Mouse (Mus musculus) brain, embryonic 18.5 days (tissue): Measurements from ENCODE around the gene Ntn4.

Experiments
- DNase-seq: peaks from one replicate; pipeline ENCODE4 v3.0.0-alpha.2; 2012; ENCODE audit warnings: low read depth, low spot score

Ntn4 gene

GRCm38 (mm10) chr10:93783216-93784013 is 142.9 kb downstream of the Ntn4 start:
- no peak for DNase-seq
